Mouse (Mus musculus): ENCODE results near the gene Rpp40. TPM values are rescaled to one million over a fixed set of nuclear protein-coding genes. Genes with fewer than 3 reads are reported as not detected.

Gene Rpp40
- polyA plus RNA-seq, 1 experiment from 2014 or later = 21.7 TPM

Other genes starting within 250 kb of the Rpp40 start
- gene Cdyl, start 246.5 kb downstream of the Rpp40 start, polyA plus RNA-seq (2014; fragmentation: Nextera tagmentation; extraction: Ambion mirVana) = 15.0 and 16.8 TPM in 2 replicates
- gene Ppp1r3g, start 52.5 kb upstream of the Rpp40 start, polyA plus RNA-seq (2014; fragmentation: Nextera tagmentation; extraction: Ambion mirVana) = 2.9 and 3.0 TPM in 2 replicates
- gene Fars2, start 211.1 kb upstream of the Rpp40 start, polyA plus RNA-seq (2014; fragmentation: Nextera tagmentation; extraction: Ambion mirVana) = 29.2 and 31.7 TPM in 2 replicates
- gene Lyrm4, start 211.2 kb upstream of the Rpp40 start, polyA plus RNA-seq (2014; fragmentation: Nextera tagmentation; extraction: Ambion mirVana) = 23.2 and 25.8 TPM in 2 replicates